Mouse (Mus musculus) kidney, adult 9 months (tissue): Measurements from ENCODE around the gene Olfr692.
A peak's percentile ranks its signal among the peaks of the same experiment; 100 is the strongest.
"Not testable (repeated sequence)": the region's sequence is repeated elsewhere in the genome, so short reads cannot be mapped to it uniquely, and the experiment has no call there.

Source experiments
- DNase-seq: peaks from one replicate; pipeline ENCODE4 v3.0.0; 2022

Olfr692 gene

GRCm38 (mm10) chr7:105367930-105368329 lies at the start of gene Olfr692:
Gene Olfr692 (plus strand): TSS chr7:105368230.
- no peak for DNase-seq

GRCm38 (mm10) chr7:105325302-105325701 lies 42.7 kb upstream of the Olfr692 start:
- peak; percentile 7 for DNase-seq

GRCm38 (mm10) chr7:105334004-105334403 lies 34.0 kb upstream of the Olfr692 start, which contains the start of gene Olfr690:
Gene Olfr690 (minus strand): TSS chr7:105334104.
- no peak for DNase-seq

GRCm38 (mm10) chr7:105342170-105342569 lies 25.9 kb upstream of the Olfr692 start, which contains the start of gene Olfr691:
Gene Olfr691 (minus strand): TSS chr7:105342270.
- no peak for DNase-seq

- DNase-seq = no peak
Observed at GRCm38 (mm10) chr7:105342752-105343151, 25.3 kb upstream of the Olfr692 start.

GRCm38 (mm10) chr7:105356064-105356463 lies 12.0 kb upstream of the Olfr692 start:
- DNase-seq = not testable (repeated sequence)

- DNase-seq = not testable (repeated sequence)
Observed at GRCm38 (mm10) chr7:105356487-105356886, 11.5 kb upstream of the Olfr692 start.

GRCm38 (mm10) chr7:105361713-105362112 lies 6.3 kb upstream of the Olfr692 start:
- no peak for DNase-seq

GRCm38 (mm10) chr7:105367268-105367667 lies 762 bp upstream of the Olfr692 start:
- DNase-seq = no peak

GRCm38 (mm10) chr7:105368521-105368920 lies 491 bp downstream of the Olfr692 start:
- no peak for DNase-seq

GRCm38 (mm10) chr7:105372912-105373311 lies 4.9 kb downstream of the Olfr692 start:
- no peak for DNase-seq

GRCm38 (mm10) chr7:105373509-105373908 lies 5.5 kb downstream of the Olfr692 start:
- no peak for DNase-seq

- DNase-seq = no peak
Observed at GRCm38 (mm10) chr7:105373976-105374375, 5.9 kb downstream of the Olfr692 start.

GRCm38 (mm10) chr7:105374866-105375265 lies 6.8 kb downstream of the Olfr692 start, which contains the start of gene Gm5901:
Gene Gm5901 (plus strand): TSS chr7:105375038.
- DNase-seq = no peak

GRCm38 (mm10) chr7:105380329-105380728 lies 12.3 kb downstream of the Olfr692 start:
- DNase-seq = no peak

- no peak for DNase-seq
Observed at GRCm38 (mm10) chr7:105387696-105388095, 19.7 kb downstream of the Olfr692 start.

- no peak for DNase-seq
Observed at GRCm38 (mm10) chr7:105390236-105390635, 22.2 kb downstream of the Olfr692 start.

- DNase-seq = no peak
Observed at GRCm38 (mm10) chr7:105394606-105395005, 26.6 kb downstream of the Olfr692 start.

- DNase-seq = peak; percentile 65
Observed at GRCm38 (mm10) chr7:105395131-105395820, 27.2 kb downstream of the Olfr692 start.

GRCm38 (mm10) chr7:105396126-105396525 lies 28.1 kb downstream of the Olfr692 start:
- no peak for DNase-seq

- DNase-seq = no peak
Observed at GRCm38 (mm10) chr7:105399058-105399934, 31.3 kb downstream of the Olfr692 start.

- DNase-seq = peak; percentile 100
Observed at GRCm38 (mm10) chr7:105399935-105400624, 32.0 kb downstream of the Olfr692 start, which contains the start of gene Fam160a2. Gene Fam160a2 (minus strand): TSS chr7:105400054.

GRCm38 (mm10) chr7:105404268-105404667 lies 36.2 kb downstream of the Olfr692 start, which contains the start of gene Cnga4:
Gene Cnga4 (plus strand): TSS chr7:105404568.
- DNase-seq = no peak
